Mouse (Mus musculus) liver, adult 2 months (tissue): ENCODE results near the gene Coro6.

ENCODE experiments used
- CTCF ChIP-seq: fragments of 200-500 bp; IDR thresholded peaks from 2 replicates; pipeline ENCODE4 v1.5.1; 2011; ENCODE audit warnings: low read depth, low read length, control low read depth
- POLR2A ChIP-seq: fragments of 200-500 bp; IDR thresholded peaks from 2 replicates; pipeline ENCODE4 v1.6.1; 2011; ENCODE audit warnings: low read length, control low read depth; ENCODE audit not compliant: insufficient read depth; ENCODE audit errors: extremely low read depth

GRCm38 (mm10) chr11:77463101-77463445 lies 862 bp downstream of the Coro6 start:
- TF ChIP-seq POLR2A (no peak), CTCF (no peak)
